Mouse (Mus musculus) layer of hippocampus, adult 9-11 months (tissue): ENCODE data around the gene Nhs.
"Not testable (repeated sequence)": the region's sequence is repeated elsewhere in the genome, so short reads cannot be mapped to it uniquely, and the experiment has no call there.

Experiments
- DNase-seq: peaks from one replicate; pipeline ENCODE4 v3.0.0; 2022

Nhs gene

DNA sequence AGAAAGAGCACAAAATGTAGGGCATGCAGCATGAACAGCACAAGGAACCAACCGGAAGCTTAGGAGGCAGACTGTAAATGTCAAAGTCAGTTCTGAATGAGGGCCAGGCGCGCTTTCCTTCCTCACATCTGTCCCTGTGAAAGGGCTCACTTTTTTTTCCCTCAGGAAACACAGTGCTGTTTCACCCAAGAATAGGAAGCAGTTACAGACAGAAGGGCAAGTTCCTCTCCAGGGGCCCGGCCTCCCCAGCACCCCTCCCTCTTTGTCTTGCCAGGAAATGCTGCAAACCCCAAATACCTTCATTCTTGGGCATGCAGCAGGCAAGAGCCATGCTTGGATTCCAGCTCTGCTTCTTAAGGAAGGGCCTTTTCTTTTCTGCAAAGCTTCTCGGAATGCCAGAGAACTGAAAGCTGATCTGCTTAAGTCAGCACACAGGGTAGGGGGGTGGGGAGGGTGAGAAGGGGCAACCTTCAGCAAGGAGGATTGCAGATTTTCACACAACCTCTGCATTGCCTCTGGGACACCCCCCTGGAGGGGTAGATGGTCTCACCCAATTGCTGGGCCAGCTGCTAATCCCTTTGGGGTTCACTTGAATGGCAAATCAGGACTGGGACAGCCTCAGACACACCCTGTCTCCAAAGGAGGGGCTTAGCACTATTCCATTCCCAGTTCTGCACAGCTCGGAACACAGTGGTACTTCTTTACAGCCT is 233.4 kb downstream of the Nhs start:
- DNase-seq, result no peak

DNA sequence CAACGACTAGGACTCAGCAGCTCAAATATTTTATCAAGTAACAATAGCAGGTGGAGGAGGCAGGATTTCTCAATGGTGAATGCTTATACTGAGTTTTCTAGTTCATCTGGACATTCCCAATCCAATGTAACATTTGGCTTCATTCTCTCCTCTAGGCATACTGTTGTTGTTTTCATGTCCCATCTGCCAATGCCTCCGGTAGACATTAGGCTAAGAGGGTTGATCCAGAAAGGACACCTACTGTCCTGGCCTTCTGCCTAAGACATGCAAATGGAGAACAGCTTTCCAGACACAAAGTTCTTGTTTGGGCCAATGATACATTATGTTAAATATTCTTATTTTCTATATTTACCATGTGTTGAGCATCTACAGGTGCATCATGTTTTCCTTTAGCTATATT is 236.9 kb downstream of the Nhs start:
- no peak for DNase-seq

DNA sequence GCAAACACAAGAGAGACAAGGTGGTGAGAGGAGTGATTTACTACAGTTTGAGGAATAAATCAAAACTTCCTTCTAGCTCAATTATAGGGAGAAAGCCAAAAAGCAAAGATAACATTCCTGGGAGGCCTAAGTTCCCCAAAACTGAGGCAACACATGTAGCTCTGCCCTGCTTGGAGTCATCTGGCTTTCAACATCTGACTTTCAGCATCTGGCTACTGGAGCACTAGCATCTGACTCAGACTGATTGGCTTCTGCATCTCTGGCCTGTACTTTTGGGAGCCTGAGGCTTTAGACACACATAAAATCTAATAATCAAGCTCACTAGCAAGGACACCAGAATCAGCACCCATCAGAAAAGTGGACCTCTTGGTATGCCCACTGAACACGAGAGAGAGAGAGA is 237.9 kb downstream of the Nhs start:
- DNase-seq, result no peak

DNA sequence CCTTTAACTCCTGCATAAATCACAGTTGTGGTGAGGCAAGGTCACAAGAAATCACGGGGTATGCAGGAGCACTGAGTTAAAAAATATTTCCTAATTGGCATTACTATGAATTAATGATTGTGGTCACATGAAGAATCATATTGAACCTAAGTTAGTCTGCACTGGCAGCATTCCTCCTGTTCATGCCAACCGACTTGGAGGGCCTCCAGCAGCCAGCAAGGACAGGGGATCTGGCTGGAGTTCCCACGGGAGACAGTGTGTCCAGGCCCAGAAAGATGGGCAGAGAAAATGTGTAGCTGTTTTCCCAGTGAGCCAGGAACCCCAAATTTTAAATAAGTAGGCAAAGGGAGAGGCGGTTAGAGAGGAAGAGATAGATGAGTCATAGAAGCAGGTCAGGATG is 249.6 kb downstream of the Nhs start:
- no peak for DNase-seq

DNA sequence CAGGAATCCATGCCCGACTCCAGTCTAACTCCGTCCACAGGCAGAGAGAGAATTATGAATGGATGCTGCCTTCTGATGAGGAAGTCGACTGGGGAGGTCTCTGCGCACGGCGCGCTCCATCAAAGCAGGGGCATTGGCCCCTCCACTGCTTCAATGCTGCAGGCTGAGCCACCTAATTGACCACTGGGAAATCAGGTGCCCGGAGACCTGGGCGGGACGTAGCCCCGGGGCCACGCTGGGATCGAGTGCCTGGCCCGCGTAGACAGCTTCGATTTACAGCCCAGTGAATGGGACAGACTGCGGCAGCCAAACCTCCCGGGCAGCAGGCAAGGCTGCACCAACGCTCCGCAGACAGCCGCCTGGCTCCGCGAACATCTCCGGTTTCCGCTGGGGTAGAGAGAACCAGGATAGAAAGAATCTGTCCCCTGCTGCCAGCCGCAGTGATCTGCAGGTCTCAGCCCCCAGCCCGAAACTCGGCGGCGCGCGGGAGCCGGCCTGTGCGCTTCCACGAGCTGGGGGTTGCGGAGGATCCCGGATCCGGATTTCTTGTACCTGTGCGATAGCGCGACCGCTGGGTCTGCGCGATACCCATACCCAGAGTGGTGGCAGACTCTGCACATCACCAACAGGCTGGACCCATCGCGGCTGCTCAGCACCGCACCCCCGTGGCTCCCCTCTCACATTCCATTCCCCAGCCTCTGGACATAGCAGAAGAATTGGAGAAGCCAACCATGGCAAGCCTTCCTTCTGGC is 250.7 kb downstream of the Nhs start:
- no peak for DNase-seq

DNA sequence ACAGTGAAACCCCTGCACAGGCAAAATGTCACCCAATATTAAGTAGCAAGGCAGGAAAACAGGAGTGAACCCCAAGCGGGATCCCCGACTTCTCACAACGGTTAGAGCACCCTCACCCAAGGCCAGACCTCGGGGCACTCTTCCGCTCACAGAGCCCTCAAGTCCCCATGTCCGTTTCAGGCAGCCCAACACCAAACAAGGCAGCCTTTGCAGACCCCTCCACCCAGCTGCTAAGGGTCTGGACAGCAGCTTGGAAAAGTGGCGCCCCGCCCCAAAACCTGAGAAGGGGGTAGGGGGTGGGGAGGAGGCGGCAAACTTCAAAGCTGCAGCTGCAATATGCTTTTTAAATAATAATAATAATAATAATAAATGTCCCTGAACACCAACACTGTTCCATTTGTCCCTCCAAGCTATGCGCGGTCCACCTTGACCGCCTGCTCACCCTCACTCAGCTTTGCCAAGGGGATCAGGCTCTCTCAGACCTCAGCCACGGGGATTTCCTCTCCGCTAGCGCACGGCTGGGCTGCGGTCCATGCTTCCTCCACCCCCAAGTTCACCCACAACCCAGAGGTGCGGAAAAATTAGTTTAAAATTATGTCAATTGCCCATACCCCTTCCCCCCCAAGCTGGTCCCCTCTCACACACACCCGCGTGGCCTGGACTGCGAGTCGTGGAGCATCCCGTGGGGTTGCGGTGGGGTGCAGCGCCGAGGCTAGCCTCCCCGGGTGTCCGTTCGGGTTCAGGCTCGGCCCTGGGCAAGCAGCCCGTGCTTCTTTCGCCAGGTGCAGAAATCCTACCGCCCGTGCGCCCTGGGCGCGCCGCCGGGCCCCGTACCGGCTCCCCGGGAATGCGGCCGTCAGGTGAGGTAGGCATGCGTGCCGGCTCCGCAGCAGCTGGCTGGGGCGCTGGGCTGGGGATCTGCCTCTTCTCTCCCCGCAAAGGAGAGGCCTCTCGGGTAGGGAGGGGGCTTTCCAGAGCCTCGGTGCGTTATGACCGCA is 251.6 kb downstream of the Nhs start:
- DNase-seq, result no peak

DNA sequence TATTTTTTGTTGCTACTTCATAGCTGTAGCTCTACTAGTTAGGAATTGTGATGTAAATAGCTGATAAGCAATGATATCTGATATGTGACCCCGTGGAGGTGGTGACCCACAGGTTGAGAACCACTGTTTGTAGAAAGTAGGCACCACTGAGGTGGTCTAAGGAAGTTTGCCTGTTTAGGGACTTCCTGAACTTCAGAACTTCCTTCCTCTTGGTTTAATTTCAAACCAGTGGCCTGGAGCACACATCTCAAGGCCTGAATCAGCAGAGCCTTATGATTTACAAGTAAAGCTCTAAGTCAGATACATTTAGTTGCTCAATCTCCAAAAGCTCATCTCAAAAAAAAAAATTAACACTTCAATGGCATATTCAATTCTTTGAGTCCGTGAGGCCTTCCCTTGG is 265.1 kb downstream of the Nhs start:
- DNase-seq, result no peak

DNA sequence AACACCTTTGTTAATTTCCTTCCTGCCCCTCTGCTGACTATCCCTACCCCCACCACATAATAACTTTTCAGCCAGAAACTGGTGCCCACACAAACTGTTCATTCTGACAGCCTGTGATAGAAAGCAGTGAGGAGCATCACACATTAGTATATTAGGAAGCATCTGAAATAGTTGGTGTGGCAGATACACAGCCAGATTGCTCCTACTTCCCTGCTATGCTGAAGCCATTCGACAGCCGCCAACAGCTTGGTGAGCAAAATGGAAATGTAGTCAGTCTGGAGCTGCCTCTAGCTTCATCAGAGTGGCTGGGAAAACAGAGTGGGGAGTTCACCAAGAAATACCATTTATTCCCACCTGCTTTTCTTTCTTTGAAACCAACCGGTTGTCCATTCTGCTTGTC is 275.9 kb downstream of the Nhs start:
- DNase-seq, result peak; percentile 41

DNA sequence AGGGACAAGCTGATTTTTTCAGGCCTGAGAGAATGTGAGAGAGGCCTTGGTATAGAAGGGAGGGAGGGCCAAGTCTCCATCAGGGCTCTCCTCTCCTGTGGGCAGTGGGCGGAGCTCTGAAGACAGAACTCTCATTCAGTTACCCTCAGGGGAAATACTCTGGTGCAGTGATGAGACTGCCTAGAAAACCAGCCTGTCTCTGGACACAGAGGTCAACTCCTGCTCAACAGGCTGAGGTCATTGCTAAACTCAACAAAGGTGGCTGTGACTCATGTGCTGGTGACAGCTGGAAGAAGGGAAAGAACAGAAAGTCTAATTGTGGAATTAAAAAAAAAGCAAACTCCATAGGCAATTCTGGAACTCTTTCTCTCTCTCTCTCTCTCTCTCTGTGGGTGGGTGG is 282.4 kb downstream of the Nhs start:
- no peak for DNase-seq

DNA sequence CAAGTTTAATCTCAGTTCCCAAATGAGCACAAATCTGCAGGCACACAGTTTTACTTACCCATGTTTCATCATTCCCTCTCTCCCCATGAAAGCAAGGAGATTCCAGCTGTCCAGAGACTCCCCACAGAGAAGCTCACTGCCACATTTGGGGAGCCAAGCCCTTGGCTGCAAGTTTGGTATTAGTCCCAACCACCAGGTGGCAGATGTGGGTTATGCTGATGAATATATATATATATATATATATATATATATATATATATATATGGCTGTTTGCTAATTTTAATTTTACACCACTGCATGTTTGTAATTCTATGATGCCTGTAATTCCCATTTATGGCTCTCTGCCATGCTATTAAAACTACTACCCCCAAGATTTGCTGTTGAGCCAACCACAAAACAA is 286.0 kb downstream of the Nhs start:
- no peak for DNase-seq

DNA sequence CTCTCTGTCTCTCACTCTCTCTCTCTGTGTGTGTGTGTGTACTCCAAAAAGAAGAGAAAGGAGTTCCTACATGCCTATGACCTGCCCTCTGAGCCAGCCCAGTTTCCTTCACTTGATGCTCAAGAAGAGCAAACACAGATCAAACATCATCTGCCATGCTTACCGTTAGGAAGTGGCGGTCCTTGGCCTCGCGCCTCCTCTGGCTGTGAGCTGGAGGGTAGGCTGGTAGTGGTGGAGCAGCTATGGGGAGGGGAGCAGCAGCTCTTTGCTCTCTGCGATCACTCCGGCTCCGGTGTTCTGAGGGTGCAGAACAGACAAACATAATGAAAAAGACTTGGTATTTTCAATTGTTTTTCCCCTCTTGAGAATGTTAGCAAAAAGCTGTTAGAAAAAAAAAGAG is 288.2 kb downstream of the Nhs start:
- DNase-seq, result no peak

DNA sequence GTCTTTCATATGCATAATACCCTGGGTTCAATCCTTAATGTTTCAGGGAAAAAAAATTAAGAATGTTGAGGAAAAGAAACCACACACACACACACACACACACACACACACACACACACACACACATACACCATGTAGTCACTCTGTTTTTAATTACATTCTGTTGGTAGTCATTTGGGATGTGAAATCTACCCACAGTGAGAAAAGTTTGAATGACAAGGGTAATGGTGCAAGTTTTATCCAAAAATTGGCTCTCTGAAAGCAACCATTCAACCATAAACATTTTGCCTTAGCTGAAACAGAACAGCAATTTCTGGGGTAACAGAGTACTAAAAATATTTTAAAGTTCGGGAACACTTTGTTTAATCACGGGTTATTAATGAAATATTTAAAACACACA is 303.9 kb downstream of the Nhs start:
- no peak for DNase-seq

DNA sequence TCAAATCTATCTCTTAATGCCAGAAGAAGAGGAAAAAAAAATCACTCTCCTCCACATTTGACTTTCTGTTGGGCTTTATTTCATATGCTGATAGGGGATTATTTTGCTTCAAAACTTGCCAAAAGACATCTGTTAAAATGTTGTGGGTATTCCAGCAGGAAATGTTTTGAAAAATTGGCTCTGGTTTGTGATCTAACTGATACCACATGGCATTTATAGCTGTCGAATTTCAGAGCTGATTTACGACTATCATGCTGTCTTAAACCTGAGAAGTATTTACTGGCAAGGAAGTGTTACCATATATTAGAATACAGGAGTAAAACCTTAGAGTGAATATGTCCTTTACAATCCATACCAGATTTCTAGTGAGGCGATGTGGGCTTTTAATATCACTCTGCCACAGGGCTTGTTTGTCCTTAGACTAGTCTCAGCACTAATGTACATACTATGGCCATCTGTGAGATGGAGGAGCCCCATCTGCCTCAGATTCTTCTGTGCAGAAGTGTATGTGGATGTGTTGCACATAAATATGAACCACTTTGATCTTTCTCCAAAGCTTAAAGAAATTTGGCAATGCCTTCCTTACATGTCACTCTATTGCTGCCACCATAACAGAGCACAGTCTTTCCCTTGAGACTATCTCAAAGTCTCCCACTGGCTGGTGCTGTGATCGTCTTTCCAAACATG is 305.8 kb downstream of the Nhs start:
- no peak for DNase-seq

DNA sequence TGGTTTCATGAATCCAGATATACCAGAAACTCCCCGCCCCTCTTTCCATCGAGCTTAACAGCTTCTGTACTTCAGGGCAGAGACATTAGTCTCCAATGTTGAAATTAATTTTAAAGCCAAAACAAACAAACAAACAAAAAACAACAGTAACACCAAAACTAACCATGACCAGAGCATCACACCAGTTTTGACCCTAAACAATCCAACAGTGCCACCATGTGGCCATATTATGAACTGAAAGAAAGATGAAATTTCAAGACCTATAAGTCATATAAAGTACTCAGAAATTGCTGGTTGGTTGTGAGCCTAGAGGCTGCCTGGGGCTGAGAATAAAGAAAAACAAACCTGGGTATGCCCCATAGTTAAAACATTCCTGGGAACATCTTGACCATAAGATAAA is 333.3 kb downstream of the Nhs start:
- DNase-seq, result not testable (repeated sequence)

DNA sequence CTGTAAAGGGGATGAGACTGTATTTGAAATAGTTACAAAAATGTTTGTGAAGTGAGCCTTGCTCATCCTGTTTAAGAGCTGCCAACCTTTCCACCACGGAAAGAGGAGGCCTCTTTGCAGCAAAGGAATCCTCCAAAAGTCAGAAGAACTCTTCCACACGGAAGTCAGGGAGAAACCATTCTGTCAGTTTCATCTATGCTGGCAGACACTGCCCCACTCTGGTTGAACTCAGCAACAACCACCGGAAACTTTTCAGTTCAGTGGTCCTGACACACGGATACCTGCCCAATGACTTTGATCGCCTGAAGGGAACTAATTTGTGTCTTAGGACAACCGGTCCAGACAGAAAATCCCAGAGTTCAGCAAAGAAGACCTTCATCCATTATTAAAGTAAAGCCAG is 369.3 kb downstream of the Nhs start:
- DNase-seq, result no peak
